ENCODE assay signal across 15 mouse cellular contexts in the genomic region with DNA sequence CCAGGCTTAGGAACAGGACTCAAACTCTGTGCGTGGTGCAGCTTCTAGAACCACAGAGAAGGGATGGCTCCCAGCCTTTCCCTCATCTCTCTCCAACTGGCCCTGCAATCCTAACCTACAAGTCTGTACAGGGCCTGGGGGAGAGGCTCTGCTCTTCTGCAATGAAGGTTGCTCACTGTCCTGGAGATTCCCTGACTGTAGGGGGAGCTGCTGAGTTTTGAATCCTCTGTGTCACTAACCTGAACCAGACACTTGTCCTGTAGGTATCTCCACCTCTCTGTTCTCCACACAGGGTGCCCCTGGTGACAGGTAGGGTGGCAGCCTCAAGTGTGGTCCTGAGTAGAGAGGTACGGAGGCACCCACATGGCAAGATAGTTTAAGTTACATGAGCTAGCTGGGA. TPM values are rescaled to one million over a fixed set of nuclear protein-coding genes. Genes with fewer than 3 reads are reported as not detected.
A peak's percentile ranks its signal among the peaks of the same experiment; 100 is the strongest.
DNase-seq lines count a peak whose midpoint lies in the region; ATAC-seq and TF ChIP-seq lines count a peak whose summit lies in the region.
"Had no signal": no experiment of that assay in that cellular context is flagged by ENCODE, and none has a peak within 500 bp of the region (broad histone marks: within the 10 kb centered on the region; RNA-seq: fewer than 3 reads in every experiment).

No protein-coding gene starts in this region.

- H3K27ac ChIP-seq in hindbrain, embryonic 11.5 days (ENCODE audit: low read depth, low read length) = no peak overlapping the region
- no peak overlapping the region for H3K27ac ChIP-seq in hindbrain, embryonic 10.5 days
- peak overlapping the region; percentile 69 for H3K27ac ChIP-seq in liver, adult 2 months (replicated peaks; ENCODE audit: insufficient read depth, low read depth, low read length)
- no peak overlapping the region for H3K27ac ChIP-seq in kidney, embryonic 16.5 days (ENCODE audit: low read length)
- H3K27ac ChIP-seq in forebrain, embryonic 10.5 days = no peak overlapping the region
- H3K27ac ChIP-seq: forebrain, embryonic 13.5 days; neural tube, embryonic 15.5 days had no signal

- WGBS in hindbrain, embryonic 11.5 days = 70% methylated on average over 2 of the region's 2 CpGs
- WGBS in hindbrain, embryonic 10.5 days = 66% methylated on average over 2 of the region's 2 CpGs
- WGBS in liver, adult 2 months = 63% methylated on average over 2 of the region's 2 CpGs
- WGBS in kidney, embryonic 16.5 days = 69% methylated on average over 2 of the region's 2 CpGs
- WGBS in forebrain, embryonic 10.5 days = 60% methylated on average over 2 of the region's 2 CpGs

- no peaks in the 10 kb centered on the region for H3K4me1 ChIP-seq in hindbrain, embryonic 11.5 days (replicated peaks; ENCODE audit: control insufficient read depth, insufficient read depth, low read length)
- no peaks in the 10 kb centered on the region for H3K4me1 ChIP-seq in hindbrain, embryonic 10.5 days (replicated peaks)
- H3K4me1 ChIP-seq in liver, adult 2 months (ENCODE audit: control insufficient read depth, insufficient read depth, low read length) = peaks cover 15% of the 10 kb centered on the region
- no peaks in the 10 kb centered on the region for H3K4me1 ChIP-seq in kidney, embryonic 16.5 days (ENCODE audit: insufficient read depth, low read length)
- H3K4me1 ChIP-seq in forebrain, embryonic 10.5 days = no peaks in the 10 kb centered on the region
- H3K4me1 ChIP-seq: forebrain, embryonic 13.5 days; neural tube, embryonic 15.5 days had no signal

- peak; percentile 17 for DNase-seq in hindbrain, embryonic 11.5 days (ENCODE audit: low spot score)
- no peak for DNase-seq in hindbrain, embryonic 10.5 days (ENCODE audit: low spot score)
- peak; percentile 35 for DNase-seq in thymus, postnatal 14 days
- DNase-seq in thymus, adult 18-20 months = no peak
- DNase-seq in liver, adult 2 months (ENCODE audit: extremely low read depth, low read depth, low spot score) = peak; percentile 80
- DNase-seq in urinary bladder, postnatal 25 days (ENCODE audit: low spot score) = no peak
- no peak for DNase-seq in forebrain, embryonic 10.5 days (ENCODE audit: extremely low spot score, low spot score)
- DNase-seq: adrenal gland, postnatal 25 days; cerebellum, postnatal 36 days; kidney, adult 11 months had no signal

- no peaks in the 10 kb centered on the region for H3K27me3 ChIP-seq in hindbrain, embryonic 11.5 days (ENCODE audit: control insufficient read depth, insufficient read depth, low read length)
- no peaks in the 10 kb centered on the region for H3K27me3 ChIP-seq in hindbrain, embryonic 10.5 days (ENCODE audit: insufficient read depth, poor library complexity, severe bottlenecking)
- no peaks in the 10 kb centered on the region for H3K27me3 ChIP-seq in liver, adult 2 months (ENCODE audit: control insufficient read depth, insufficient read depth, low read length)
- H3K27me3 ChIP-seq in kidney, embryonic 16.5 days (ENCODE audit: insufficient read depth, low read length) = no peaks in the 10 kb centered on the region
- H3K27me3 ChIP-seq in forebrain, embryonic 10.5 days (ENCODE audit: poor library complexity, severe bottlenecking) = no peaks in the 10 kb centered on the region
- H3K27me3 ChIP-seq: forebrain, embryonic 13.5 days; neural tube, embryonic 15.5 days had no signal

- no peaks in the 10 kb centered on the region for H3K9me3 ChIP-seq in hindbrain, embryonic 11.5 days (ENCODE audit: control insufficient read depth, low read length)
- H3K9me3 ChIP-seq in hindbrain, embryonic 10.5 days = no peaks in the 10 kb centered on the region
- no peaks in the 10 kb centered on the region for H3K9me3 ChIP-seq in kidney, embryonic 16.5 days (ENCODE audit: low read length)
- H3K9me3 ChIP-seq in forebrain, embryonic 10.5 days = no peaks in the 10 kb centered on the region
- H3K9me3 ChIP-seq: forebrain, embryonic 13.5 days; neural tube, embryonic 15.5 days had no signal

- H3K79me2 ChIP-seq in liver, adult 2 months (ENCODE audit: control insufficient read depth, insufficient read depth, low read length) = no peaks in the 10 kb centered on the region

- no peak for ATAC-seq in hindbrain, embryonic 11.5 days (ENCODE audit: low FRiP score)
- ATAC-seq in kidney, embryonic 16.5 days (ENCODE audit: low FRiP score, low TSS enrichment) = no peak
- ATAC-seq: forebrain, embryonic 13.5 days had no signal

- no peak overlapping the region for H3K4me2 ChIP-seq in hindbrain, embryonic 11.5 days (replicated peaks; ENCODE audit: low read depth, low read length)
- no peak overlapping the region for H3K4me2 ChIP-seq in kidney, embryonic 16.5 days (replicated peaks; ENCODE audit: low read depth, low read length)
- H3K4me2 ChIP-seq: forebrain, embryonic 13.5 days; midbrain, embryonic 11.5 days; neural tube, embryonic 15.5 days had no signal

- no peak overlapping the region for H3K9ac ChIP-seq in hindbrain, embryonic 11.5 days (ENCODE audit: low read depth, low read length)
- peak overlapping the region; percentile 42 for H3K9ac ChIP-seq in liver, adult 2 months (ENCODE audit: low read depth, low read length)
- no peak overlapping the region for H3K9ac ChIP-seq in kidney, embryonic 16.5 days (replicated peaks; ENCODE audit: low read length)
- H3K9ac ChIP-seq: forebrain, embryonic 13.5 days; neural tube, embryonic 15.5 days had no signal

- TF ChIP-seq CTCF in liver, adult 2 months (IDR thresholded peaks at IDR 0.05; ENCODE audit: low read depth, low read length) = peak; percentile 33

- no peak overlapping the region for H3K4me3 ChIP-seq in hindbrain, embryonic 11.5 days (ENCODE audit: low read depth, low read length)
- no peak overlapping the region for H3K4me3 ChIP-seq in hindbrain, embryonic 10.5 days
- no peak overlapping the region for H3K4me3 ChIP-seq in liver, adult 2 months (ENCODE audit: insufficient read depth, low read depth, low read length)
- no peak overlapping the region for H3K4me3 ChIP-seq in kidney, embryonic 16.5 days (ENCODE audit: low read length)
- no peak overlapping the region for H3K4me3 ChIP-seq in forebrain, embryonic 10.5 days
- H3K4me3 ChIP-seq: forebrain, embryonic 13.5 days; neural tube, embryonic 15.5 days had no signal

- no peaks in the 10 kb centered on the region for H3K36me3 ChIP-seq in hindbrain, embryonic 11.5 days (ENCODE audit: control insufficient read depth, insufficient read depth, low read length)
- H3K36me3 ChIP-seq in hindbrain, embryonic 10.5 days = no peaks in the 10 kb centered on the region
- no peaks in the 10 kb centered on the region for H3K36me3 ChIP-seq in liver, adult 2 months (ENCODE audit: control insufficient read depth, insufficient read depth, low read length)
- H3K36me3 ChIP-seq in kidney, embryonic 16.5 days (ENCODE audit: insufficient read depth, low read length) = no peaks in the 10 kb centered on the region
- no peaks in the 10 kb centered on the region for H3K36me3 ChIP-seq in forebrain, embryonic 10.5 days (replicated peaks)
- H3K36me3 ChIP-seq: G1E; neural tube, embryonic 15.5 days had no signal

- TF ChIP-seq POLR2A in liver, adult 2 months (IDR thresholded peaks at IDR 0.05; ENCODE audit: extremely low read depth, insufficient read depth, low read length) = no peak

RNA-seq across cellular contexts. Expression of gene Tmem63a, which starts 38.3 kb away (rescaled TPM):
- polyA plus RNA-seq in hindbrain, embryonic 11.5 days (2014; fragmentation: Nextera tagmentation; extraction: Ambion mirVana) = 3.0 and 3.4 TPM in 2 replicates
- 3.0 and 3.4 TPM in 2 replicates for polyA plus RNA-seq in hindbrain, embryonic 10.5 days (2016; fragmentation: Nextera tagmentation; extraction: Ambion mirVana)
- 9.5 and 12.8 TPM in 2 replicates for total RNA-seq in liver, adult 2 months (2014; rRNA removed)
- 14.6 and 15.8 TPM in 2 replicates for polyA plus RNA-seq in liver, adult 2 months (2012; rRNA removed)
- 11.8 and 13.1 TPM in 2 replicates for polyA plus RNA-seq in kidney, embryonic 16.5 days (2015; fragmentation: Nextera tagmentation; extraction: Ambion mirVana)
- polyA plus RNA-seq in forebrain, embryonic 10.5 days (2016; fragmentation: Nextera tagmentation; extraction: Ambion mirVana) = 2.1 and 2.2 TPM in 2 replicates

RNA-seq across cellular contexts. Expression of gene Ephx1, which starts 40.2 kb away (rescaled TPM):
- polyA plus RNA-seq in hindbrain, embryonic 11.5 days (2014; fragmentation: Nextera tagmentation; extraction: Ambion mirVana) = 1.5 and 2.2 TPM in 2 replicates
- 0.86 and 1.5 TPM in 2 replicates for polyA plus RNA-seq in hindbrain, embryonic 10.5 days (2016; fragmentation: Nextera tagmentation; extraction: Ambion mirVana)
- total RNA-seq in liver, adult 2 months (2014; rRNA removed) = 220 and 428 TPM in 2 replicates
- 287 and 304 TPM in 2 replicates for polyA plus RNA-seq in liver, adult 2 months (2012; rRNA removed)
- polyA plus RNA-seq in kidney, embryonic 16.5 days (2015; fragmentation: Nextera tagmentation; extraction: Ambion mirVana) = 7.1 and 8.3 TPM in 2 replicates
- 0.47 and 0.77 TPM in 2 replicates for polyA plus RNA-seq in forebrain, embryonic 10.5 days (2016; fragmentation: Nextera tagmentation; extraction: Ambion mirVana)
- total RNA-seq: G1E had no signal
- polyA plus RNA-seq: G1E had no signal

RNA-seq across cellular contexts. Expression of gene Lefty1, which starts 45.6 kb away (rescaled TPM):
- polyA plus RNA-seq in hindbrain, embryonic 11.5 days (2014; fragmentation: Nextera tagmentation; extraction: Ambion mirVana) = 0.39 and 0.90 TPM in 2 replicates
- polyA plus RNA-seq in hindbrain, embryonic 10.5 days (2016; fragmentation: Nextera tagmentation; extraction: Ambion mirVana) = 0.71 and 0.78 TPM in 2 replicates
- total RNA-seq in liver, adult 2 months (2014; rRNA removed) = 1.8 and 1.9 TPM in 2 replicates
- polyA plus RNA-seq in liver, adult 2 months (2012; rRNA removed) = 1.4 TPM in 2 replicates
- 1.2 TPM in 2 replicates for polyA plus RNA-seq in kidney, embryonic 16.5 days (2015; fragmentation: Nextera tagmentation; extraction: Ambion mirVana)
- polyA plus RNA-seq in forebrain, embryonic 10.5 days (2016; fragmentation: Nextera tagmentation; extraction: Ambion mirVana) = 0.34 and 0.69 TPM in 2 replicates
- total RNA-seq: G1E had no signal
- polyA plus RNA-seq: forebrain, embryonic 13.5 days; G1E had no signal

Comparison
In these comparisons a context has a peak if more than half of its experiments do, and no peak if none do; other contexts are left out.
1. DNase-seq: peak in hindbrain, embryonic 11.5 days (single experiment), thymus, postnatal 14 days (single experiment) and liver, adult 2 months (single experiment); none in hindbrain, embryonic 10.5 days (single experiment), thymus, adult 18-20 months (0 of 2), urinary bladder, postnatal 25 days (single experiment) and forebrain, embryonic 10.5 days (single experiment).
2. RNA of gene Ephx1, which starts 40.2 kb away (polyA plus RNA-seq): 287 to 304 TPM in liver, adult 2 months; 7.1 to 8.3 TPM in kidney, embryonic 16.5 days, 1.5 to 2.2 TPM in hindbrain, embryonic 11.5 days, 0.86 to 1.5 TPM in hindbrain, embryonic 10.5 days and 0.47 to 0.77 TPM in forebrain, embryonic 10.5 days; every median in the first group is over 10 times any median in the second.